ENCODE assay signal across 8 mouse cellular contexts in genomic region chr10:110920368-110920950, GRCm38 (mm10). TPM values are rescaled to one million over a fixed set of nuclear protein-coding genes. Genes with fewer than 3 reads are reported as not detected.
A peak's percentile ranks its signal among the peaks of the same experiment; 100 is the strongest.
DNase-seq lines count a peak whose midpoint lies in the region; ATAC-seq and TF ChIP-seq lines count a peak whose summit lies in the region.

No protein-coding gene starts in this region.

- H3K9ac ChIP-seq in lung, embryonic 16.5 days (ENCODE audit: low read length) = peak overlapping the region; percentile 81
- H3K9ac ChIP-seq in limb, embryonic 11.5 days (ENCODE audit: low read length) = peak overlapping the region; percentile 91
- H3K9ac ChIP-seq in neural tube, embryonic 12.5 days = peak overlapping the region; percentile 78

- peak overlapping the region; percentile 70 for H3K4me2 ChIP-seq in lung, embryonic 16.5 days (ENCODE audit: low read depth, low read length)
- peak overlapping the region; percentile 66 for H3K4me2 ChIP-seq in limb, embryonic 11.5 days (ENCODE audit: low read depth, severe bottlenecking)
- H3K4me2 ChIP-seq in neural tube, embryonic 12.5 days (replicated peaks) = peak overlapping the region; percentile 74

- peak; percentile 24 for ATAC-seq in lung, embryonic 16.5 days (ENCODE audit: low read depth)
- peak; percentile 53 for ATAC-seq in limb, embryonic 11.5 days (ENCODE audit: insufficient number of reproducible peaks, low FRiP score, low TSS enrichment, low read depth)
- peak; percentile 56 for ATAC-seq in neural tube, embryonic 12.5 days (ENCODE audit: low FRiP score, low read depth)

- H3K27me3 ChIP-seq in lung, embryonic 16.5 days (ENCODE audit: control insufficient read depth, insufficient read depth, low read depth, low read length) = no peaks in the 10 kb centered on the region
- no peaks in the 10 kb centered on the region for H3K27me3 ChIP-seq in limb, embryonic 11.5 days (ENCODE audit: control insufficient read depth, insufficient read depth, low read length)
- no peaks in the 10 kb centered on the region for H3K27me3 ChIP-seq in neural tube, embryonic 12.5 days (replicated peaks)

- no peak for DNase-seq in lung, postnatal 36 days
- DNase-seq in limb, embryonic 11.5 days (ENCODE audit: low spot score) = no peak
- no peak for DNase-seq in right cerebral cortex, postnatal 4 days
- DNase-seq in adrenal gland, adult 2 months = no peak
- no peak for DNase-seq in thymus, postnatal 36 days

- no peaks in the 10 kb centered on the region for H3K9me3 ChIP-seq in lung, embryonic 16.5 days (ENCODE audit: control insufficient read depth, low read length)
- H3K9me3 ChIP-seq in limb, embryonic 11.5 days (ENCODE audit: control insufficient read depth, low read length) = no peaks in the 10 kb centered on the region
- H3K9me3 ChIP-seq in neural tube, embryonic 12.5 days = no peaks in the 10 kb centered on the region

- peaks cover 12% of the 10 kb centered on the region for H3K4me1 ChIP-seq in lung, embryonic 16.5 days (replicated peaks; ENCODE audit: control insufficient read depth, insufficient read depth, low read length)
- peaks cover 6% of the 10 kb centered on the region for H3K4me1 ChIP-seq in embryonic fibroblast, embryonic 13.5 days (ENCODE audit: control insufficient read depth, insufficient read depth, low read length)
- peaks cover 9% of the 10 kb centered on the region for H3K4me1 ChIP-seq in limb, embryonic 11.5 days (ENCODE audit: control insufficient read depth, insufficient read depth, low read length)
- H3K4me1 ChIP-seq in neural tube, embryonic 12.5 days = peaks cover 23% of the 10 kb centered on the region

- TF ChIP-seq POLR2A in embryonic fibroblast, embryonic 13.5 days (IDR thresholded peaks at IDR 0.05; ENCODE audit: low read depth, low read length) = no peak

- H3K36me3 ChIP-seq in lung, embryonic 16.5 days (ENCODE audit: control insufficient read depth, insufficient read depth, low read length) = no peaks in the 10 kb centered on the region
- no peaks in the 10 kb centered on the region for H3K36me3 ChIP-seq in limb, embryonic 11.5 days (ENCODE audit: control insufficient read depth, insufficient read depth, low read length)
- no peaks in the 10 kb centered on the region for H3K36me3 ChIP-seq in neural tube, embryonic 12.5 days

- no peak for TF ChIP-seq CTCF in embryonic fibroblast, embryonic 13.5 days (IDR thresholded peaks at IDR 0.05; ENCODE audit: borderline replicate concordance, insufficient read depth, low read length)

- WGBS in lung, embryonic 16.5 days = 0% methylated on average over 15 of the region's 15 CpGs
- under 1% methylated on average over 15 of the region's 15 CpGs for WGBS in limb, embryonic 11.5 days
- WGBS in neural tube, embryonic 12.5 days = under 1% methylated on average over 15 of the region's 15 CpGs

- peak overlapping the region; percentile 67 for H3K4me3 ChIP-seq in lung, embryonic 16.5 days (ENCODE audit: low read length)
- peak overlapping the region; percentile 91 for H3K4me3 ChIP-seq in embryonic fibroblast, embryonic 13.5 days (ENCODE audit: insufficient read depth, low read length)
- peak overlapping the region; percentile 64 for H3K4me3 ChIP-seq in limb, embryonic 11.5 days (ENCODE audit: low read depth, low read length)
- H3K4me3 ChIP-seq in neural tube, embryonic 12.5 days = peak overlapping the region; percentile 65

- H3K27ac ChIP-seq in lung, embryonic 16.5 days (ENCODE audit: low read length) = peak overlapping the region; percentile 72
- peak overlapping the region; percentile 45 for H3K27ac ChIP-seq in embryonic fibroblast, embryonic 13.5 days (ENCODE audit: insufficient read depth, low read length)
- H3K27ac ChIP-seq in limb, embryonic 11.5 days (replicated peaks; ENCODE audit: low read depth, low read length) = peak overlapping the region; percentile 91; the same call in 1 of the 2 replicates
- H3K27ac ChIP-seq in neural tube, embryonic 12.5 days = peak overlapping the region; percentile 76; the same call in 1 of the 2 replicates

RNA-seq across cellular contexts. Expression of gene Csrp2, which starts 0.9 kb away (rescaled TPM):
- 196 and 197 TPM in 2 replicates for polyA plus RNA-seq in lung, embryonic 16.5 days (2015; fragmentation: Nextera tagmentation; extraction: Ambion mirVana)
- 70.6 and 92.6 TPM in 2 replicates for polyA plus RNA-seq in embryonic fibroblast, embryonic 13.5 days (2011; ENCODE audit: insufficient read length, low read depth, missing spikeins)
- 169 and 172 TPM in 2 replicates for polyA plus RNA-seq in limb, embryonic 11.5 days (2014; fragmentation: Nextera tagmentation; extraction: Ambion mirVana)
- 150 and 151 TPM in 2 replicates for polyA plus RNA-seq in neural tube, embryonic 12.5 days (2016; fragmentation: Nextera tagmentation; extraction: Ambion mirVana)
- total RNA-seq in adrenal gland, adult 2 months (2021) = 100 to 1,000 TPM; 135 to 193 TPM
- polyA plus RNA-seq in adrenal gland, adult 2 months (2012; rRNA removed) = 32.4 and 37.8 TPM in 2 replicates
